Mouse (Mus musculus) fat pad, adult 2 months (tissue): ENCODE data around the gene Rorb.

Experiments used
- DNase-seq: peaks from one replicate; pipeline ENCODE4 v3.0.0-alpha.2; 2011; ENCODE audit warnings: low read depth, low spot score; ENCODE audit errors: extremely low read depth

Rorb gene

DNA sequence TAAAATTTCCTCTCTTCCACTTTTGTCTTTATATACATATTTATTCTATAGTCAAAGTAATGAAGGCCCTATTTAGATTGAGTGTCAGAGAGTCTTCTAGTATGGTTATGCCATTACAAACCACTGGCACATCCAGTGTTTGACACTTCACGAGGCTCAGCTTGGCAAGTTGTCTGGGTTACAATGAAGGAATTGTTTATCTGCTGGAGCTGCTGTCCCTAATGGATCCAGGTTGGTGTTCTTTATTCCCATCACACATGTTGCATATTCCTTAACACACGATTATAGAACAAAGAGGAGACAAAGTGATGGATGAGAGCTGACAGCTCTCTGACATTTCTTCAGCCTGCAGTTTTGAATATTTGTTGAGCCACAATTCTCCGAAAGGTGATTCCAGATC, 77.0 kb downstream of the Rorb start:
- no peak for DNase-seq

DNA sequence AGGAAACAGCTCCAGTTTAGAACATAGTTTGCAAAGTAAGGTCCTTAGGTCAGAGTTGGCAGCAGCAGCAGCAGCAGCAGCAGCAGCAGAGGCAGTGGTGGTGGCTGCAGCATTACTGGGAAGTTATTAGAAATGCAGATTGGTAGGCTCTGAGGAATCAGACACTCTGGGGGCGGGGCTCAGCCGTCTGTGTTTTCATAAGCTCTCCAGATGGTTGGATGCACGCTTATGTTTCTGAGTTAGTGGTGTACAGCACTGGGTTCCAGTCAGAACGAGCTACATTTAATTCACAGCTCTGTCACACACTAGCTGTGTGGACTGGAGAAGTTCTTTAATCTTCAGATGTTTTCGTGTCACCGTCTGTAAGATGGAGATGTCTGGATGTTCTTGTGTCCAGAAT, 105.9 kb downstream of the Rorb start:
- DNase-seq: no peak

DNA sequence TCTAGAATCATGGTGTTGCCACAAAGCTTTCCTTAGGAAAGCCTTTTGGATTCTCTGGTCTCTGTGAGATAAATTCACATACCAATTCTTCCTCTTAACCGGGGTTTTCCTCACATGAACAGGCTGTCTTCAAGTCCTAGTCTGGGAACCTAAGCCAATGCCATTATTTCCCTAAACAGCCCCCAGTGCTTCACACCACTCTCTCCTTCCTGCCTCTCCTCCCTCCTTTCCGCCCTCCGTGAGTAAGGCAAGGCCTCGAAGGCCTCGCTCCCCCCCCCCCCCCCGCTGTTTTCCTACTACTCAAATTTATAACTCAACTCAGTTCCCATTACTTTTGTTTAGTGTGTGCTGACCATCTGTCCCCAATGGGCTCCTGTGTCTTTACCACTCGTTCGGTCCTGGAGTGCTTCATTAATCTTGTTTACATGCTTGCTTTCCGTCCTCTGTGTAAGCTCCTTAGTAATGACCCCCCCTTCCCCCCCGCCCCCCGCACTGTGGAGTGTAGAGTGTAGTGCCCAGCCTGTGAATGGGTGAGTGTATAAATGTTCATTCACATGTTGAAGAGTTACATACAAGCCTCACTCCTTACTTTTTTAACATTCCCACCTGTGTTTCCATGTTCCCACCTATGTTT, 106.9 kb downstream of the Rorb start:
- DNase-seq: no peak

DNA sequence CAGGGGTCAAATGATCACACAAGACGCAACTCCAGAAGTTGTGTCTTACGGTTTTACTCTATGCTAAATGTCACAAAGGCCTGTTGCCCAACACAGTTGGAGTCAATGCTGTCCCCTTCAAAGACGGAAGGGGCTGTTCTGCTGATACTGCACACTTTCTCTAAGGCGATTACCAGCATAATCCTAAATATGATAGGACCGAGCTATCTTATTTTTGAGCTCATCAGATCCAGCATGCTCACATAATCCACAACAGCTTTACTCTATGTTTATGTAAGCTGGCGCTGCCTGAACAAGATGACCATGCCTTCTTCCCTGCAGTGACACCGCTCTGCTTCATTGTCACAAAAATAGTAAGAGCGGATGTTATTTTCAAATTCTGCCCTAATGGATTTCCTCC, 112.0 kb downstream of the Rorb start:
- no peak for DNase-seq

DNA sequence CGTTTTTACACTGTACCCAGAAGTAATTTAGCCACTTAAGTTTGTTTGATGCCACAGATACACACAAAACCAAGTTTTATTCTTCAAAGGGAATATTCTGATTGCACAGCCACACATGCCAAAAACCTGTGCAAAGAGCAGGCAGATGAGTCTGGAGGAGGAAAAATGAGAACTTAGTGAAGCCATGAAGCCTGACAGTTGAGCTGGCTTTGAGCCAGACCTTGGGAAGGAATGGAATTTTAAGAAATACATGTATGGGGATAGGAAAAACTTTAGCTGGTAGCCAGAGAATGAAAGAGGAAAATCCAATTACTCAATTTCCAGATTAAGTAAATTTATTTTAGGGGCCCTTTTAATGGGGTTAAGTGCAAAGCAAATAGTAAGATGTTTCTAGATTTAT, 113.3 kb downstream of the Rorb start:
- no peak for DNase-seq

DNA sequence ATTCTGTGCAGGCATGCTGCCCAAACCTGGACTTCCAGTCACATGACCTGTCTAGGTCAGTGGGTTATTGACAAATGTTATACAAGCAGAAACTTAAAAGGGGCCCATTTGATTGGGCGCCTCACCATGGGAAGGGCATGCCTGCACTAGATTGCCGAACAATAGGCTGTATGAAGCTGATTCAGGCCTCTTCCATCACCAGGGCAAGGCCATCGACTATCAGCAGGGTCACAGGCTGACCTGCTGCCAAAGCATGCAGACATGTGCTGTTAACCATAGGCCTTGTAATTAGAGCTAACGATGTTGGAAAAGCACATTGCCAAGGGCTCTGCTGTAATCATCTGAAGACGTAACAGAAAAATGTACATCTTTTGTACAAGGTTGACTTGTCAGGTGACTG, 131.0 kb downstream of the Rorb start:
- DNase-seq: no peak

DNA sequence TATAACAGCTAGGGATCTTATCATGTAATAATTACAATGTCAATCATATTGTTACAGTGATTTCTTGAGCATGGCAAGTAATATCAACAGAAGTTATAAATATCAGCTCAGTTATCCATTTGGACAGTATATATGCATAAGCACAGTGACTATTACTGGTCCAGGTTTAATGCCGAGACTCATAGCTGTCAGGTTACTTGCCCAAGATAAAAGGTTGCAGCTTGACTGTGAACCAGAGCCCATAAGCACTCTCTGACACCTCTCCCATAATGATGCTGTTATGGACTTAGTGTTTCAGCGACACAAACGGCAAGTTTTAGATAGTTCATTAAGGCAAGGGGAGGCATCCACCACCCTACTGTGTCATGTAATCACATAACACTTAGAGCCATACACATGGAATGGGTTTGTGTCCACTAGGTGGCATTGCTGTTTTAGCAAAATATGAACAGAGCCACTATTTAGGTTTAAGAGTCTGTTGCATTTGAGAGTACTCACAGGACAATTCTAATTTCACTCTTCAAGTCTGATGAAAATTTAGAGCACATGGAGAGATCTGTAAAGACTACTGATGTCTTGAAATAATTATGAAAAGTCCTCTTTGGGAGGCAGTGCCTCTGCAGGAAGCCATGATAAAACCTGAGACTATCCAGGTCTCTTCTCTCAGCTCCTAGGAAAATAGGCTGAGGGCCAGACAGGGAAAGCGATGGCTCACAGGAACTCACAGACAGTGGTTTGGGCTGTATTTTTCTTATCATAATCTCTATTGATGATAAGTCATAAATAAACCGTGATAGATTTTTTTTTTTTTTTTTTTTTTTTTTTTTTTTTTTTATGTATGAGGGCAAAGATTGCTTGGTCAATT, 136.0 kb downstream of the Rorb start:
- DNase-seq: no peak

DNA sequence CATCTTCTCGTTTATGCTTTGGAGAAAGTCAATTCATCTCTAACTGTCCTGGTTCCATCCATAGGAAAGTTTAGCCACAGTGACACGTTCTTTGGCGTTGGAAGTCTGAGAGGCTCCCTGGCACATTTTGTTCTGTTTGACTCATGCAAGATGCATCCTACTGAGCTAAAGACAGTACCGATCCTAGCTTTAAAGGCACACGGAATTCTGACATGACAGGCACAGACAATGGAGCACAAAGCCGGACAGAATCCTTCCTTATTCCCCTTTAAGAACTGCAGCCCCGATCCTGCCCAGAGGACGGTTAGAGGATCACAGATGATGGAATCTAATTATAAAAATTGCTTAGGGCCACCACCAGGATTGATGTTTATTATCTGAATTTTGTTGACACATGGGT, 141.6 kb downstream of the Rorb start:
- DNase-seq: no peak

DNA sequence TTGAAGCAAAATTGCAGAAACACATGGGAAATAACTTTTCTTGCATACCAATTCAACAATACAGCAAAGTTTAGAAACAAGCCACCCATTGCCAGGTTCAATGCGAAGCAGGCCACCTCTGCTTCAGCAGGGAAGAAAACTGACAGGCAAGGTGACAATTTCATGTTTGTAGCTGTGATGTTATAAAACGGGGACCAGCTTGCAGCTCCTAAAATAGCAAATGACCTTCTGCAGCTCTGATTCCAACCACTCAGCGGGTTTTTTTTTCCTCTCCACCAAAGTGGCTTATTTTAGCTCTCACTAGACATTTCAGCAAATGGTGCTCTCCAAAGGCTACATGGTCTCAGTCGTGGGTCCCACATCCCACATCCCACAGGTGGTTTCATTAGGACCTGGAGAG, 143.7 kb downstream of the Rorb start:
- no peak for DNase-seq

DNA sequence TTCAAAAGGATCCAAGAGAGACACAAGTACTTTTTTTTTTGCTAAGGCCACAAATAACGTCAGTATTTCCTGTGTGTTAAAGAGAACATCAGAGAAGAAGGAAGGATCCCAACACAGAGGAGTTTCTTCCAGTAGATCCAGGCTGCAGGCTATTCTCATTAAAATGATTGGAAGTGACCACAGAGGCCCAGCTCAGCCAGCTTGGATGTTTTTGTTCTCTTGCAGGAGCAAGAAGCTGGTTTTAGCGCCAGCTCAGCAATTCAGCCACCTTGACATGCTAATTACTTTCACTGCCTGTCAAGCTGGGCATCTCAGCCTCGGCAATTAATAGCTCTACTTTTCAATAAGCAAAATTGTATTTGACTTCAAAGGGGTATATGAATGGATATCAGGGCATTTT, 151.1 kb downstream of the Rorb start:
- no peak for DNase-seq

DNA sequence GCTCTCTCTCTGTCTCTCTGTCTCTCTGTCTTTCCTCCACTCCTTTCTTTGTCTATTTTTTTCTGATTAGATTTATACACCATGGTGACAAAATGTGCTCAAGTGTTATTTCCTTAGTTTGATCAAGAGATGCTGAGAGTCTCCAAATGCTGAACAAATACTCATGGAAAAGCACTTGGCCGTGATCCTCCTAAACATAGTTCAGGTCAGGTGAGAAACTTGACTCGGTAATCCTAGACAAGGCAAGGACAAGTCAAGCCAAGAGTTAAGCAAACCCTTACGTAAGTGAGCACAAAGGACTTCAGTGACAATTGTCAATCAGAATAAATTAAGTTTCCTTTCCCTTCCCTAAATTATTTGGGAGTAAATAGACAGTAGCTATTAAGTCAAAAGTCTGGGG, 158.2 kb downstream of the Rorb start:
- no peak for DNase-seq

DNA sequence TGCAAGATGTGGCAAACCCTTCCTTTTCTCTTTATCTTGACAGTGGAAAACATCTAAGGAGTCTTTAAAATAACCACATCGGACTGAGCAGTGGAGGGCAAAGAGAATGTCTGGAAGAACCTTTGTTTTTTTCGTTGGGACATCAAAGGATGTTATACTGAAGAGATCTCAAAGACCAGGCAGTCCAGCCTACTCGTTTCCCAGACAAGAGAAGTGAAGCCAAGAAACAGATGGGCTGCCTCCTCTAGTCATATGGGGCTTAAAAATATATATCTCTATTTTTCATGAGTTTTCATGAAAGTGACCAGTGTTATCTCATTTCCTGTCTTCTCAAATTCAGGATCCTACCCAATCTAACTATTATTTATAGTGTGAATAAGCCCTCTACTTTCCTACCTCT, 163.8 kb downstream of the Rorb start:
- no peak for DNase-seq

DNA sequence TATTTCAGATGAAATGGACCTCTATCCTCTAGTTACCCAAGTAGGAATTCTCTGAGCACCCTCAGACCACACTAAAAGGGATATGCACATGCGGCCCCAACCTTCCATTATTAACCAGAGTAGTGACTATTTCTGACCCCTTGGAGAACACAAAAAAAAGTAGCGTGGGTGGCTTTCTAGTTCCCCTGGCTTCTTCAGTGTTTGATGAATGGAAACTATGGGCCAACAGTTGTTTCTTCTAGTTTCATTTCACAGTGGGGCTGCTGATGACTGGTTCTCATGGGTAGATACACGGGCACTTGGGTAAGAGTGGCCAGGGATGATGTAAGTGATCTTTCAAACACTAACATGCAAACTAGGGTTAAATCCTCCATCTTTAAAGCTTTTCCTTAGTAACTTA, 165.7 kb downstream of the Rorb start:
- no peak for DNase-seq

DNA sequence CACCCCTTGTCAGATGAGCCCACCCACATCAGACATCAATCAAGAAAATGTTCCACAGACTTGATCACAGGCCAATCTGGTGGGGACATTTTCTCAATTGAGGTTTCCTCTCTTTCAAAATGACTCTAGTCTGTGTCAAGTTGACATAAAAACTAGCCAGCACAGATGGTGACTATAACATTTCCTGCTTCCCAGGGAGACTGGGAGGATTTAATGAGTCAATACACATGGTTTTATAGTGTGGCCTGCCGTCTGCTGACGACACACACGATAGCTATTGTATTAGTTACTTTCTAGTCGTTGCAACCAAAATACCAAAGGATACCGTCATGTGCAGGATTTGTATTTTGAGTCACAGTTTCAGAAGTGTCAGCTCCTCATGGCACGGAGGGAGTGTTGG, 169.6 kb downstream of the Rorb start:
- DNase-seq: no peak

DNA sequence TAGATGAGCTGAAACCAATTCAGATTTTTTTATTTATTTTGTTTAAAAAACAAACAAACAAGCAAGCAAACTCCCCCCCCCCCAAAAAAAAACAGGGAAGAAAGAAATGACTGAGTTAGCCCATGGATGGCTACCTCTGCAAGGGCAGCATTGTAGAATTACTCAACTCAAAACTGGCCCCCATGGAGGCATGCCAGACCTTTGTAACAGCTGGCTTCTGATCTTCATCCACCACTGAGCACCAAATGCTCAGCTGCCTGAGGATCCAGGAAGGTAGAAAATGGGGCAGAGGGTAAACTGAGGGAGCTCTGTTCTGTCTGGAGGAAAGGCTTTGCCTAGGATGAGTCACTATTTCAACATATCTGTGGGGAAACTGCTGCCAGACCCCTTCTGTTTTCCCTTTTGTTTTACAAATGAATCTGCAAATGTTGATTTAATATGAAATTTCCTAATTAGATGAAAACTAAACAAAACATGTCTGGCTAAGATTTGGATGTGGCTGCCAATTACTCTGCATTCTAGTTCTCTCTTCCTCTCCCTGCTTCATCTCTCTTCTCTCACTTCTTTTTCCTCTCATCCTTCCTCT, 199.1 kb downstream of the Rorb start:
- no peak for DNase-seq

DNA sequence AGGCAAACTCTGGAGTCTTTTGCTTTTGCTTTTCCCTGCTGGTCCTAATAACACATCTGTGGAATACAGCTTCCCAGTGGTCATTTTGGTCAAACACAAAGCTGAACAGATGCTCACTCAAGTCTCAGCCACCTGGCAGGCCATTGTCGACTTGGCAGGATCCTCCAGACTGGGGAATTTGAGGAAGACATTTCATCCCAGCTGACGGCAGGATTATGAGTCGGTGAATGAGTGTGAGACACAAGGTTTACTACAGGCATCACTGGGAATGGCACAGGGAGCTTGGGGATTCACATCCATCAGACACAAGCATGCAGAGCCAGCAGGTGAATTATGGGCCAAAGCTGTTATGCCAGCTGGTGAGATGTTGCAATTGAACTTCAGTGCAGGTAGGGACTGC, 201.4 kb downstream of the Rorb start:
- DNase-seq: no peak

DNA sequence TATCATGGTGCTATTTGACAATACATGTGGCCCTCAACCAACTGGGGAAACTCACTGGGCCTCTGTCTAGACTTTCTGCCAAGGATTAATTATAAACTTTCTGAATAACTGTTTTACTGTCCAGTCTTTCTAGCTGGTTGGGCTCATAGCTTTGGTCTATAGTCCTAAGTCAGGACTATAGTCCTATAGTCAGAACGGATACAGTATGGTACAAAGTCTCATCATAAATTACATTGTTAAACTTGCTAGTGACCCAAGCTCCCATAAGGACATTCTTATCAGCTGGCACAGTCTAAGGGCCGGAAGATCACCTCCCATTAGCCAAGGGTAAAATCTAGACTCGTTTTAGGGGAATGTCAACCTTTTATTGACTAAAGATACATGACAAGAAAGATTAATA, 205.5 kb downstream of the Rorb start:
- DNase-seq: no peak

DNA sequence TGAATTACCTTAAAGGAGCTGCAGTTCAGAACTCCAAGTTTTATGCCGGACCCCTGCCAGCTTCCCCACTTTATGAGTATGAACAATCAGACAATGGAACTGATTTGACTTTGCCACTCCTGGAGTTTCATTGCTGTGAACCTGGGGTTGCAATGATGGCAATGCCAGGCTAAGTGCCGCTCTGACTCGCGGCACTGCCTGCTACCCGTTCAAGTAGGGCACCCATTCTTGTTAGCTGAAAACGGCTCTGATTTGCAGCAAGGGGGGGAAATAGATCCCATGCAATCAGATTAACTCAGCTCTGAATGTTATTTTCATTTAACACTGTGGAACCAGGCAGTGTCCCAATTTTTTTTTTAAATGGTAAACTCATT, 208.3 kb downstream of the Rorb start:
- DNase-seq: no peak

DNA sequence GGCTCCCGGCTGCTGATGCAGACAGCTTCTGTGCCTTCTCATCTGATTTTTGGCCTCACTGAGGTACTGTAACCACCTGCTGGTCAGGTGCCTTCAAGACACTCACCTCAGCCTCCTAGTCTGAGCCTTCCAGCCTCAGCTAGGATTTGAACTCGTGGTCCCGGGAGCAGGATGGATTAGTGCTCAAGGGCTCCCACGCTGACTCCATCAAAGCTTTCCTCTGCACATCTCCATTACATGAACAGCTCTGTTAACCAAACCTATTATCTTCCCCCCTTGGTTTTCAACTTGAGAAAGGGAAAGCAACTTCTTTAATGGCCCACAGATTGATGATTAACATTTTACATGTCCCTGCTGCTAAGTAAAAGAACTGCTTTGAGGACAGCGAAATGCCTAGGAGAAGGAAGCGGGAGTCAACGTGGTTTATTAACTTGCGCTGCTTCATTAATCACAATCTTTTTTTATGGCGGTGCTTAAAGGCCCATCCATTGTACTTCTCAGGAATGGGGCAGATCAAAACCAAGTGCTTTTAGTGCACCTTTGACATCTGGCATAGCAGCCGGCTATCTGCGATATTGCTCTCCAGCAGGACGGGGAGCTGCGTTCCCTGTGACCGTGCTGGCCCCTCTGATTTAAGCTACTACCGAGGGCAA, 208.8 kb downstream of the Rorb start:
- no peak for DNase-seq

DNA sequence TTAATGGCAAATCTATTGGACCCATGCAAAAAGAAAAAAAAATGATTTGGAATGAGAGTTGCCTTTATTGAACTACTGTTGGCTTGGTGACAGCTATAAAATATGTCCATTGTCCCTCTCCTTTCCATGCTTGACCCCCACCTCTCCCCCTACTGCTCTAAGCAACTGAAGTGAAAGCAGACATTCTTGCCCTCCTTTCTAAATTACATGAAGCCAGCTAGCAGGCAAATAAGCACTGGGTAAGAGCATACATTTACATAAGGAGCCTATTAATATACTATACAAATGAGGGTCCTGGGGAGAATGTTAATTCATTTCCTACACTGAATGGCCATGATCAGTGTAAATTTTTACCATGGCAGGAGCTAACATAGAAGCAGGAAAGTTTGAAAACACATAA, 212.8 kb downstream of the Rorb start:
- no peak for DNase-seq

DNA sequence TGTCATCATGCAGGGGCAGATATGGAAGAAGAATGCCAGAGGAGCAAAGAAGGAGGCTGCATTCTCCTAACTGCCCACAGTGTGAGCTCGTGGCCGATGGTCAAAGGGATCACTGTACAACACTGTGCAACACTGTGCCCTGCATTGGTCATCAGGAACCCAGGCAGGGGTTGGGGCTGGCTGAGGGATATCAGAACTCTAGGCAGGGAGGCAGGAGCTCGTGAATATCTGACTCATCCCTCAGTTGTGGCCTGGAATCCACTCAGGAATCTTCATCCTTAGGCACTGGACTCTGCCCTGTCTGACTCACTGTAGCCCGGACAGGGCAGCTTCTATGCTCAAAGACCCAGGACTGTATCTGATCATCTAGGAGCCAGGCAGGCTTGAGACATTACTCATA, 220.8 kb downstream of the Rorb start:
- no peak for DNase-seq

DNA sequence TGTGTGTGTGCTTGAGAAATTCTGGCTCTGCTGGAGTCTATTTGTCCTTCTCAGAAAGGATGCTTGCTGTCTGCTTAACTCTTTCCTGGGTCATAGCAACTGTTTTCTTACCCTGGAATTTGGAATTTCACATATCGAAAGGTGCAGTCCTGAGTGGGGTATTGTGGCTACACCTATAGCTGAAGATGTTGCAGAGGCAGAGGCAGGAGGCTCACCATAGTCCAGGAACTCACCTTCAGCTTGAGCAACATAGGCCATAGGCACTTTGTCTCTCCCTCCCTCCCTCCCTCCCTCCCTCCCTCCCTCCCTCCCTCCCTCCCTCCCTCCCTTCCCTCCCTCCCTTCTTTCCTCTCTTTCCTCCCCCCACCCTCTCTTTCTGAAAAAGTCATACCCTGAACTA, 221.4 kb downstream of the Rorb start:
- no peak for DNase-seq
